Mouse (Mus musculus): ENCODE data around the gene Mrpl10. TPM values are rescaled to one million over a fixed set of nuclear protein-coding genes. Genes with fewer than 3 reads are reported as not detected.
A peak's percentile ranks its signal among the peaks of the same experiment; 100 is the strongest.

Gene Mrpl10
- polyA plus RNA-seq, 1 experiment from 2014 or later = 92.9 TPM

- WGBS = 58% methylated on average over 8 of the region's 8 CpGs
- Histone ChIP-seq H3K27ac (ENCODE audit: low read length) (no peak overlapping the region), H3K27me3 (ENCODE audit: insufficient read depth, low read length) (peaks cover 37% of the 10 kb centered on the region), H3K4me1 (ENCODE audit: insufficient read depth, low read length) (no peaks in the 10 kb centered on the region), H3K36me3 (ENCODE audit: insufficient read depth, low read length) (no peaks in the 10 kb centered on the region), H3K4me2 (replicated peaks; ENCODE audit: low read depth, low read length) (no peak overlapping the region), H3K9me3 (ENCODE audit: low read length) (no peaks in the 10 kb centered on the region), H3K4me3 (ENCODE audit: low read length) (no peak overlapping the region), H3K9ac (replicated peaks; ENCODE audit: low read length) (no peak overlapping the region)
- no peak for ATAC-seq (ENCODE audit: low FRiP score, low TSS enrichment)
Observed at GRCm38 (mm10) chr11:97009198-97009790, 32.1 kb upstream of the Mrpl10 start.

DNA sequence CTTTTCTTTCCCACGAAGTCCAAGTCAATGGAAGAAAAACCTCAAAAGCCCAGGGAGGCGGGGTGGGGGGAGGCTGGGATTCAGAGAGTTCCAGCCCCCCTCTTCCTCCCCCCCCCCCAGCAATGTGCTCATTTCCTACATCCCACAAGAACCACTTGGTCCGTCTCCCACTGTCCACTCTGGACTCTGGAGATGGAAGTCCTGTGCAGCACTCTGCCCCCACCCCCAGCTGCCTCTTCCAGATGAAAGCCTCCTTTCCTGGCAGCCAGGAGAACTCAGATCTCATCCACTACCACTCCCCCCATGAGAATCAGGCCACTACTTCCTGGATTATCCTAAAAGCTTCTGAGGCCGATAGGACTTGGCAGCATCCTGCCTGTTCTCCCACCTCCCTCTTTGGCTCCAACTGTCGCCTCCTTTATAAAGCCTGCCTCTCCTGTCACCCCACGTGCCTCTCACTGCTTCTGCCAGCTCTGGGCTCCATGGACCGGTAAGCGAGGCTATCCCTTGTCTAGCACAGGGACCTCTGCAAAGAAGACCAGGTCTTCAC is 28.2 kb upstream of the Mrpl10 start, which contains the start of gene Sp6:
TSS of gene Sp6 (plus strand) at position 274 of the 550 bp plus-strand sequence.
- Histone ChIP-seq H3K4me1 (ENCODE audit: insufficient read depth, low read length) (peaks cover 7% of the 10 kb centered on the region), H3K4me3 (ENCODE audit: low read length) (no peak within 1 kb of the TSS), H3K36me3 (ENCODE audit: insufficient read depth, low read length) (no peaks in the 10 kb centered on the region), H3K27me3 (ENCODE audit: insufficient read depth, low read length) (peaks cover 74% of the 10 kb centered on the region), H3K9ac (replicated peaks; ENCODE audit: low read length) (no peak within 1 kb of the TSS), H3K9me3 (ENCODE audit: low read length) (no peaks in the 10 kb centered on the region), H3K4me2 (replicated peaks; ENCODE audit: low read depth, low read length) (no peak within 1 kb of the TSS), H3K27ac (ENCODE audit: low read length) (no peak within 1 kb of the TSS)
- no peak for ATAC-seq (ENCODE audit: low FRiP score, low TSS enrichment)
- WGBS = 30% methylated on average over 8 of the region's 8 CpGs

- peaks cover 88% of the 10 kb centered on the region for H3K27me3 ChIP-seq (ENCODE audit: insufficient read depth, low read length)
- H3K27ac ChIP-seq (ENCODE audit: low read length) = no peak overlapping the region
- 1% methylated on average over 36 of the region's 36 CpGs for WGBS
- H3K9ac ChIP-seq (replicated peaks; ENCODE audit: low read length) = peak overlapping the region; percentile 53; the same call in 1 of the 2 replicates
- H3K9me3 ChIP-seq (ENCODE audit: low read length) = no peaks in the 10 kb centered on the region
- H3K4me1 ChIP-seq (ENCODE audit: insufficient read depth, low read length) = peaks cover 41% of the 10 kb centered on the region
- H3K4me3 ChIP-seq (ENCODE audit: low read length) = peak overlapping the region; percentile 43
- no peak for ATAC-seq (ENCODE audit: low FRiP score, low TSS enrichment)
- H3K36me3 ChIP-seq (ENCODE audit: insufficient read depth, low read length) = no peaks in the 10 kb centered on the region
- peak overlapping the region; percentile 61 for H3K4me2 ChIP-seq (replicated peaks; ENCODE audit: low read depth, low read length)
Observed at GRCm38 (mm10) chr11:97017696-97018582, 23.4 kb upstream of the Mrpl10 start.

DNA sequence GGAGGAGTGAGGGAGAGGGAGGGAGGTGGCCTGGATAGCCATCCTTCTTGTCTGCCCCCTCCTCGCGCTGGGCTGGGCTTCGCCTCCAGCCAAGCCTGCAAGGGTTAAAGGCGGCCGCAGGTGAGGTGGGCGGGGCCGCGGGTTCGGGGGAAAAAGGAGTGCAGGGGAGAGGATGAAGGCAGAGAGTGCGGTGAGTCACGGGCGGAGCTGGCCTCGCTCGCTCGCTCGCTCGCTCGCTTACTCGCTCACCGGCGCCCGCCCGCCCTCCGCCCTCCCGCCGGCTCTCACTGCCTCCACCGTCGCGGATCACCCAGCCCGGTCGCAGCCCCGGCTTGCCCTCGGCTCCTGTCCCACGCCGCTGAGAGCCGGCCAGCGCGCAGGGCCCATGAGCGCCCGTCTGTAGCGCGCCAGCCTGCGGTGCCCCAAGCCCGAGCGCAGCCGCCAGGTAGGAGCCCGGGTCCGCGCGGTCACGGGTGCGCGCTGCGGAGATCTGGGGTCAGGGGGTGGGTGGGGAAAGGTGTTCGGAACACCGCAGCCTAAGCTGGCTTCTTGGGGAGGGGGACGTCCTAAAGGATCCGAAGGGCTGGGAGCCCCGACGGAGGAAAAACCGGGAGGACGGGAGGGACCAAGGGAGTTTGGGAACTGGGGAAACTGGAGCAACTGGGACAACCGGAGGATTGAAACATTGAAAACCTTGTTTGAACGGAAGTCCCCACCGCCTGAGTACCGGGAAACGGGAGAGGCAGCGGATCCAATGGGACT is 22.6 kb upstream of the Mrpl10 start:
- ATAC-seq (ENCODE audit: low FRiP score, low TSS enrichment) = 0 out of 2 replicates have a peak, but pooled peaks have one; percentile 39
- Histone ChIP-seq H3K36me3 (ENCODE audit: insufficient read depth, low read length) (no peaks in the 10 kb centered on the region), H3K4me1 (ENCODE audit: insufficient read depth, low read length) (peaks cover 41% of the 10 kb centered on the region), H3K27me3 (ENCODE audit: insufficient read depth, low read length) (peaks cover 92% of the 10 kb centered on the region), H3K4me2 (replicated peaks; ENCODE audit: low read depth, low read length) (peak overlapping the region; percentile 61), H3K4me3 (ENCODE audit: low read length) (peak overlapping the region; percentile 43), H3K9me3 (ENCODE audit: low read length) (no peaks in the 10 kb centered on the region), H3K9ac (replicated peaks; ENCODE audit: low read length) (peak overlapping the region; percentile 53), H3K27ac (ENCODE audit: low read length) (no peak overlapping the region)
- 2% methylated on average over 45 of the region's 68 CpGs for WGBS

GRCm38 (mm10) chr11:97019345-97019708 is 22.0 kb upstream of the Mrpl10 start:
- peaks cover 88% of the 10 kb centered on the region for H3K27me3 ChIP-seq (ENCODE audit: insufficient read depth, low read length)
- H3K9me3 ChIP-seq (ENCODE audit: low read length) = no peaks in the 10 kb centered on the region
- H3K36me3 ChIP-seq (ENCODE audit: insufficient read depth, low read length) = no peaks in the 10 kb centered on the region
- no peak overlapping the region for H3K9ac ChIP-seq (replicated peaks; ENCODE audit: low read length)
- no peak overlapping the region for H3K27ac ChIP-seq (ENCODE audit: low read length)
- ATAC-seq (ENCODE audit: low FRiP score, low TSS enrichment) = no peak
- H3K4me3 ChIP-seq (ENCODE audit: low read length) = peak overlapping the region; percentile 43
- H3K4me1 ChIP-seq (ENCODE audit: insufficient read depth, low read length) = peaks cover 41% of the 10 kb centered on the region
- H3K4me2 ChIP-seq (replicated peaks; ENCODE audit: low read depth, low read length) = peak overlapping the region; percentile 61
- WGBS = 16% methylated on average over 13 of the region's 13 CpGs

DNA sequence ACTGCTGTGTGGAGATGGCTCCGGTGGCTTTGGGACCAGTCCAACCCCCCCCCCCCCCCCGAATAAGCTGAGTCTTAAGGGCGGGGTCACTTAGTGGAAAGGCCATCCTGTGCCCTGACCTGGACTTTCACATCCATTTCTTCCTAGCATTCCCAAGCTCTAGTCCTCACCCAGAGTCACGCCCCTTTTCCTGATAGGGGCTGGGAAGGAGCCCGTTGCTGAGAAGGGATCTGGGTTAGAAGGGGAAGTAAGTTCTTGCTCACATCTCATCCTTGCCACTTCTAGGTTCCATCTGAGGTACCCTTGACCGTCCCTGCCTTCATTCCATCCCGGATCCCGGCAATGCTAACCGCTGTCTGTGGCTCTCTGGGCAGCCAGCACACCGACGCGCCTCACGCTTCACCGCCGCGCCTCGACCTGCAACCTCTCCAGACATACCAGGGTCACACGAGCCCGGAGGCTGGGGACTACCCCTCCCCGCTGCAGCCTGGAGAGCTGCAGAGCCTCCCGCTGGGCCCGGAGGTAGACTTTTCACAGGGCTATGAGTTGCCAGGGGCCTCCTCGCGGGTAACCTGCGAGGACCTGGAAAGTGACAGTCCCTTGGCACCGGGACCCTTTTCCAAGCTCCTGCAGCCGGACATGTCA is 20.1 kb upstream of the Mrpl10 start:
- WGBS = 2% methylated on average over 26 of the region's 27 CpGs
- no peaks in the 10 kb centered on the region for H3K36me3 ChIP-seq (ENCODE audit: insufficient read depth, low read length)
- H3K4me2 ChIP-seq (replicated peaks; ENCODE audit: low read depth, low read length) = peak overlapping the region; percentile 95
- H3K27me3 ChIP-seq (ENCODE audit: insufficient read depth, low read length) = peaks cover 71% of the 10 kb centered on the region
- no peaks in the 10 kb centered on the region for H3K9me3 ChIP-seq (ENCODE audit: low read length)
- H3K9ac ChIP-seq (replicated peaks; ENCODE audit: low read length) = peak overlapping the region; percentile 46
- 0 out of 2 replicates have a peak, but pooled peaks have one; percentile 16 for ATAC-seq (ENCODE audit: low FRiP score, low TSS enrichment)
- peak overlapping the region; percentile 64 for H3K4me3 ChIP-seq (ENCODE audit: low read length)
- no peak overlapping the region for H3K27ac ChIP-seq (ENCODE audit: low read length)
- H3K4me1 ChIP-seq (ENCODE audit: insufficient read depth, low read length) = peaks cover 56% of the 10 kb centered on the region

- peak overlapping the region; percentile 95 for H3K4me2 ChIP-seq (replicated peaks; ENCODE audit: low read depth, low read length)
- peaks cover 57% of the 10 kb centered on the region for H3K4me1 ChIP-seq (ENCODE audit: insufficient read depth, low read length)
- no peaks in the 10 kb centered on the region for H3K36me3 ChIP-seq (ENCODE audit: insufficient read depth, low read length)
- H3K4me3 ChIP-seq (ENCODE audit: low read length) = peak overlapping the region; percentile 64
- peak; percentile 7; the same call in 1 of the 2 replicates for ATAC-seq (ENCODE audit: low FRiP score, low TSS enrichment)
- WGBS = 1% methylated on average over 50 of the region's 50 CpGs
- peak overlapping the region; percentile 73 for H3K9ac ChIP-seq (replicated peaks; ENCODE audit: low read length)
- H3K27me3 ChIP-seq (ENCODE audit: insufficient read depth, low read length) = peaks cover 63% of the 10 kb centered on the region
- no peaks in the 10 kb centered on the region for H3K9me3 ChIP-seq (ENCODE audit: low read length)
- H3K27ac ChIP-seq (ENCODE audit: low read length) = no peak overlapping the region
Observed at GRCm38 (mm10) chr11:97021873-97022484, 19.4 kb upstream of the Mrpl10 start.

DNA sequence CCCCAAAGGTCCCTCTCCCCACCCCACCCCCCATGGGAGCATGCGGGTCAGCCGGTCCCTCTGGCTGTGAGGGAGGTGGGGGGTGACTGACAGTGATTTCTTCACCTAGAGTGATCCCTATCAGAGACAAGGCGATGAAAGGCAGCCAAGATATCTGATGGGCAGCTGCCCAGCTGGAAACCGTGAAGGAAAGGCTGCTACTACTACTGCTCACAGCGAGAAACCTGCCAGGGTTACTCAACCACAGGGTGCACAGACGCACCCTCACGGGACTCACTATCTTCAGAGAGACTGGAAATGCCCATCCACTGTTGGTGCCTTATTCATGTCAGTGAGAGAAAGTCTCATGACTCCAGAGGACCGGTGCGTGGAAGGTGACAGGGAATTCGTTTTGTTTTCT is 16.4 kb upstream of the Mrpl10 start:
- Histone ChIP-seq H3K9me3 (ENCODE audit: low read length) (no peaks in the 10 kb centered on the region), H3K4me3 (ENCODE audit: low read length) (no peak overlapping the region), H3K27me3 (ENCODE audit: insufficient read depth, low read length) (peaks cover 35% of the 10 kb centered on the region), H3K36me3 (ENCODE audit: insufficient read depth, low read length) (no peaks in the 10 kb centered on the region), H3K9ac (replicated peaks; ENCODE audit: low read length) (peak overlapping the region; percentile 73), H3K4me1 (ENCODE audit: insufficient read depth, low read length) (peaks cover 38% of the 10 kb centered on the region), H3K27ac (ENCODE audit: low read length) (peak overlapping the region; percentile 97), H3K4me2 (replicated peaks; ENCODE audit: low read depth, low read length) (peak overlapping the region; percentile 56; the same call in 1 of the 2 replicates)
- WGBS = 42% methylated on average over 10 of the region's 10 CpGs
- no peak for ATAC-seq (ENCODE audit: low FRiP score, low TSS enrichment)
